Mouse (Mus musculus) liver, adult 2 months (tissue): ENCODE results near the gene Rbm5. TPM values are rescaled to one million over a fixed set of nuclear protein-coding genes. Genes with fewer than 3 reads are reported as not detected.

ENCODE experiments used
- DNase-seq: peaks from one replicate; pipeline ENCODE4 v3.0.0-alpha.2; 2011; ENCODE audit warnings: low read depth, low spot score; ENCODE audit errors: extremely low read depth
- H3K27ac ChIP-seq: fragments of 200-500 bp; replicated peaks from 2 replicates; pipeline ENCODE4 v1.5.1; 2012; ENCODE audit warnings: low read depth, mild to moderate bottlenecking, control low read depth, inconsistent platforms, low read length; ENCODE audit not compliant: insufficient read depth
- H3K27me3 ChIP-seq: fragments of 200-500 bp; 2 replicates; pipeline ENCODE4 v1.6.1; 2012; ENCODE audit warnings: mild to moderate bottlenecking, moderate library complexity, low read length, inconsistent platforms; ENCODE audit not compliant: control insufficient read depth, insufficient read depth
- H3K36me3 ChIP-seq: fragments of 200-500 bp; 2 replicates; pipeline ENCODE4 v1.6.1; 2012; ENCODE audit warnings: low read length, inconsistent platforms; ENCODE audit not compliant: control insufficient read depth, insufficient read depth
- H3K4me1 ChIP-seq: fragments of 200-500 bp; 2 replicates; pipeline ENCODE4 v1.6.1; 2011; ENCODE audit warnings: low read length; ENCODE audit not compliant: control insufficient read depth, insufficient read depth
- H3K4me3 ChIP-seq: fragments of 200-500 bp; 2 replicates; pipeline ENCODE4 v1.5.1; 2011; ENCODE audit warnings: low read depth, mild to moderate bottlenecking, control low read depth, low read length, moderate library complexity; ENCODE audit not compliant: insufficient read depth
- H3K79me2 ChIP-seq: fragments of 200-500 bp; 2 replicates; pipeline ENCODE4 v1.6.1; 2012; ENCODE audit warnings: inconsistent platforms, mild to moderate bottlenecking, low read length, moderate library complexity; ENCODE audit not compliant: control insufficient read depth, insufficient read depth
- H3K9ac ChIP-seq: fragments of 200-500 bp; 2 replicates; pipeline ENCODE4 v1.6.1; 2012; ENCODE audit warnings: low read depth, mild to moderate bottlenecking, control low read depth, inconsistent platforms, low read length
- CTCF ChIP-seq: fragments of 200-500 bp; IDR thresholded peaks from 2 replicates; pipeline ENCODE4 v1.5.1; 2011; ENCODE audit warnings: low read depth, low read length, control low read depth
- POLR2A ChIP-seq: fragments of 200-500 bp; IDR thresholded peaks from 2 replicates; pipeline ENCODE4 v1.6.1; 2011; ENCODE audit warnings: low read length, control low read depth; ENCODE audit not compliant: insufficient read depth; ENCODE audit errors: extremely low read depth
- WGBS: fragments of 180-500 bp; shearing (Covaris S2); methylation state at CpG from one replicate; pipeline ENCODE4 v1.1.7; 2018; 5-methylcytosine and 5-hydroxymethylcytosine counted together
- polyA plus RNA-seq: library from polyadenylated mRNA; depleted of rRNA; stranded (reverse); fragments of >200 nt; gene quantifications from 2 replicates; pipeline ENCODE4 v1.2.3, GENCODE M21; 2012
- total RNA-seq: library from RNA; depleted of rRNA; stranded (reverse); fragments of >200 nt; gene quantifications from 2 replicates; pipeline ENCODE4 v1.2.3, GENCODE M21; 2014

Rbm5 gene
- total and polyA plus RNA-seq, 2 experiments: 31.3 to 46.2 TPM

GRCm38 (mm10) chr9:107697811-107698521 lies 72.8 kb downstream of the Rbm5 start:
- no peaks in the 10 kb centered on the region for H3K27me3 ChIP-seq
- no peaks in the 10 kb centered on the region for H3K36me3 ChIP-seq
- no peak for TF ChIP-seq CTCF
- no peak for TF ChIP-seq POLR2A
- H3K9ac ChIP-seq: no peak overlapping the region
- 71% methylated on average over 14 of the region's 14 CpGs for WGBS
- H3K79me2 ChIP-seq: no peaks in the 10 kb centered on the region
- DNase-seq: no peak
- H3K4me3 ChIP-seq: no peak overlapping the region
- H3K27ac ChIP-seq: no peak overlapping the region
- H3K4me1 ChIP-seq: peaks cover 7% of the 10 kb centered on the region; the same call in 1 of the 2 replicates

- no peak for TF ChIP-seq POLR2A
- TF ChIP-seq CTCF: no peak
- no peak overlapping the region for H3K4me3 ChIP-seq
- H3K27me3 ChIP-seq: no peaks in the 10 kb centered on the region
- no peak overlapping the region for H3K9ac ChIP-seq
- no peaks in the 10 kb centered on the region for H3K79me2 ChIP-seq
- no peak for DNase-seq
- H3K4me1 ChIP-seq: peaks cover 7% of the 10 kb centered on the region; the same call in 1 of the 2 replicates
- peak overlapping the region; percentile 46 for H3K27ac ChIP-seq
- 76% methylated on average over 9 of the region's 9 CpGs for WGBS
- H3K36me3 ChIP-seq: no peaks in the 10 kb centered on the region
Observed at GRCm38 (mm10) chr9:107696845-107697610, 73.8 kb downstream of the Rbm5 start.

GRCm38 (mm10) chr9:107696106-107696479 lies 74.7 kb downstream of the Rbm5 start:
- H3K27me3 ChIP-seq: no peaks in the 10 kb centered on the region
- DNase-seq: no peak
- no peaks in the 10 kb centered on the region for H3K36me3 ChIP-seq
- H3K4me3 ChIP-seq: no peak overlapping the region
- H3K9ac ChIP-seq: no peak overlapping the region
- H3K4me1 ChIP-seq: peaks cover 7% of the 10 kb centered on the region; the same call in 1 of the 2 replicates
- H3K27ac ChIP-seq: peak overlapping the region; percentile 43
- 70% methylated on average over 6 of the region's 6 CpGs for WGBS
- H3K79me2 ChIP-seq: no peaks in the 10 kb centered on the region
- TF ChIP-seq POLR2A (no peak), CTCF (no peak)

GRCm38 (mm10) chr9:107695441-107696105 lies 75.2 kb downstream of the Rbm5 start:
- no peaks in the 10 kb centered on the region for H3K27me3 ChIP-seq
- TF ChIP-seq CTCF: no peak
- TF ChIP-seq POLR2A: no peak
- H3K9ac ChIP-seq: no peak overlapping the region
- WGBS: 81% methylated on average over 12 of the region's 12 CpGs
- H3K27ac ChIP-seq: peak overlapping the region; percentile 43
- no peaks in the 10 kb centered on the region for H3K79me2 ChIP-seq
- DNase-seq: no peak
- H3K4me3 ChIP-seq: no peak overlapping the region
- H3K4me1 ChIP-seq: peaks cover 7% of the 10 kb centered on the region; the same call in 1 of the 2 replicates
- H3K36me3 ChIP-seq: no peaks in the 10 kb centered on the region

- no peaks in the 10 kb centered on the region for H3K79me2 ChIP-seq
- DNase-seq: peak; percentile 82
- H3K27me3 ChIP-seq: no peaks in the 10 kb centered on the region
- 0 out of 2 replicates have a peak, but pooled peaks cover 7% of the 10 kb centered on the region for H3K4me1 ChIP-seq
- H3K27ac ChIP-seq: no peak overlapping the region
- WGBS: 12% methylated on average over 7 of the region's 7 CpGs
- no peak overlapping the region for H3K9ac ChIP-seq
- no peak for TF ChIP-seq POLR2A
- TF ChIP-seq CTCF: no peak
- H3K4me3 ChIP-seq: no peak overlapping the region
- no peaks in the 10 kb centered on the region for H3K36me3 ChIP-seq
Observed at GRCm38 (mm10) chr9:107694627-107695026, 76.2 kb downstream of the Rbm5 start.
